Mouse (Mus musculus) MEL (cell line): Measurements from ENCODE around the gene Glipr1l2.
"Not testable (repeated sequence)": the region's sequence is repeated elsewhere in the genome, so short reads cannot be mapped to it uniquely, and the experiment has no call there.

ENCODE experiments used
- CTCF ChIP-seq, 3 experiments: IDR thresholded peaks in 2 of 3; conservative IDR thresholded peaks in 1 of 3; 2 replicates each; pipeline ENCODE4 v1.5.1; 2011 to 2012; ENCODE audit warnings: low read length in 3 of 3, low read depth in 2 of 3, mild to moderate bottlenecking in 2 of 3, improper control_type of control experiment in 1 of 3, inconsistent platforms in 1 of 3, mixed read lengths in 1 of 3, moderate library complexity in 1 of 3; ENCODE audit not compliant: control insufficient read depth in 1 of 3, insufficient read depth in 1 of 3, poor library complexity in 1 of 3, severe bottlenecking in 1 of 3
- HCFC1 ChIP-seq: IDR thresholded peaks from 2 replicates; pipeline ENCODE4 v1.6.1; 2012; ENCODE audit warnings: low read depth, mild to moderate bottlenecking, inconsistent platforms, low read length, improper control_type of control experiment, moderate library complexity
- POLR2A ChIP-seq, 2 experiments: IDR thresholded peaks; 2 replicates each; pipeline ENCODE4 v1.6.1; 2011 to 2012; ENCODE audit warnings: low read length in 2 of 2, mild to moderate bottlenecking in 2 of 2, control low read depth in 1 of 2, improper control_type of control experiment in 1 of 2, low read depth in 1 of 2, moderate library complexity in 1 of 2; ENCODE audit not compliant: control insufficient read depth in 1 of 2, insufficient read depth in 1 of 2, poor library complexity in 1 of 2

GRCm38 (mm10) chr10:112051956-112052355 is 31.2 kb upstream of the Glipr1l2 start:
- TF ChIP-seq HCFC1; CTCF (IDR thresholded peaks at IDR 0.05 in 2 of 3, conservative IDR thresholded peaks at IDR 0.05 in 1 of 3; ENCODE audit: control insufficient read depth in 1 of 3, insufficient read depth in 1 of 3, low read depth in 2 of 3, low read length in 3 of 3, poor library complexity in 1 of 3, severe bottlenecking in 1 of 3); POLR2A (IDR thresholded peaks at IDR 0.05; ENCODE audit: control insufficient read depth in 1 of 2, insufficient read depth in 1 of 2, low read depth in 1 of 2, low read length in 2 of 2, poor library complexity in 1 of 2): not testable (repeated sequence)
